Mouse (Mus musculus) heart, embryonic 14.5 days (tissue): ENCODE data around the gene Xxylt1. TPM values are rescaled to one million over a fixed set of nuclear protein-coding genes. Genes with fewer than 3 reads are reported as not detected.
A peak's percentile ranks its signal among the peaks of the same experiment; 100 is the strongest.

ENCODE experiments used
- ATAC-seq: fragments of 200-750 bp; cut with Nextera tagmentation; 2 replicates; pipeline ENCODE4 v1.8.0; 2017; ENCODE audit warnings: low read depth, moderate TSS enrichment; ENCODE audit not compliant: insufficient number of reproducible peaks, insufficient read depth, low FRiP score
- H3K27ac ChIP-seq, 2 experiments: fragments of 200-500 bp in 1 of 2; fragments of 300-500 bp in 1 of 2; sonication (generic) in 1 of 2; replicated peaks in 1 of 2; 2 replicates each; pipeline ENCODE4 v1.5.1; 2012 to 2014; ENCODE audit warnings: low read depth in 2 of 2, low read length in 2 of 2, control low read depth in 1 of 2, mild to moderate bottlenecking in 1 of 2, mixed read lengths in 1 of 2; ENCODE audit not compliant: control insufficient read depth in 1 of 2, insufficient read depth in 1 of 2
- H3K27me3 ChIP-seq: fragments of 300-500 bp; sonication (generic); 2 replicates; pipeline ENCODE4 v1.6.1; 2014; ENCODE audit warnings: mild to moderate bottlenecking, low read length, control low read depth; ENCODE audit not compliant: control insufficient read depth, insufficient read depth
- H3K36me3 ChIP-seq: fragments of 300-500 bp; sonication (generic); 2 replicates; pipeline ENCODE4 v1.6.1; 2014; ENCODE audit warnings: mild to moderate bottlenecking, control low read depth, low read length, mixed read lengths; ENCODE audit not compliant: control insufficient read depth, insufficient read depth
- H3K4me1 ChIP-seq, 2 experiments: fragments of 200-500 bp in 1 of 2; fragments of 300-500 bp in 1 of 2; sonication (generic) in 1 of 2; 2 replicates each; pipeline ENCODE4 v1.6.1; 2012 to 2014; ENCODE audit warnings: low read length in 2 of 2, control low read depth in 1 of 2, mixed read lengths in 1 of 2; ENCODE audit not compliant: control insufficient read depth in 2 of 2, insufficient read depth in 2 of 2
- H3K4me2 ChIP-seq: fragments of 300-500 bp; sonication (generic); 2 replicates; pipeline ENCODE4 v1.6.1; 2014; ENCODE audit warnings: mild to moderate bottlenecking, low read length
- H3K4me3 ChIP-seq, 2 experiments: fragments of 200-500 bp in 1 of 2; fragments of 300-500 bp in 1 of 2; sonication (generic) in 1 of 2; 2 replicates each; pipeline ENCODE4 v1.5.1; 2012 to 2014; ENCODE audit warnings: low read length in 2 of 2, mild to moderate bottlenecking in 2 of 2, control low read depth in 1 of 2, low read depth in 1 of 2, moderate library complexity in 1 of 2; ENCODE audit not compliant: control insufficient read depth in 1 of 2, insufficient read depth in 1 of 2
- H3K9ac ChIP-seq: fragments of 300-500 bp; sonication (generic); 2 replicates; pipeline ENCODE4 v1.6.1; 2014; ENCODE audit warnings: mild to moderate bottlenecking, low read length
- H3K9me3 ChIP-seq: fragments of 300-500 bp; sonication (generic); 2 replicates; pipeline ENCODE4 v1.6.1; 2016; ENCODE audit warnings: low read length, control low read depth; ENCODE audit not compliant: control insufficient read depth
- WGBS: fragments of 180-500 bp; shearing (Covaris S2); extraction: QIAGEN DNeasy Blood & Tissue Kit; methylation state at CpG from one replicate; pipeline ENCODE4 v1.1.7; 2014; 5-methylcytosine and 5-hydroxymethylcytosine counted together
- polyA plus RNA-seq: library from polyadenylated mRNA; unstranded; fragments of >200 nt; fragmentation: Nextera tagmentation; extraction: Ambion mirVana; gene quantifications from 2 replicates; pipeline ENCODE4 v1.2.1, GENCODE M21; 2014

Gene Xxylt1
- polyA plus RNA-seq, 1 experiment from 2014 or later = 12.2 TPM

GRCm38 (mm10) chr16:31037431-31037830 lies 43.8 kb downstream of the Xxylt1 start:
- Histone ChIP-seq H3K4me1 (peaks cover 16 to 25% of the 10 kb centered on the region in 2 experiments), H3K27ac (no peak overlapping the region), H3K9me3 (0 out of 2 replicates have a peak, but pooled peaks cover 3% of the 10 kb centered on the region), H3K9ac (no peak overlapping the region), H3K4me2 (no peak overlapping the region), H3K36me3 (no peaks in the 10 kb centered on the region), H3K27me3 (no peaks in the 10 kb centered on the region), H3K4me3 (no peak overlapping the region)
- 90% methylated on average over 1 of the region's 1 CpGs for WGBS
- no peak for ATAC-seq

- WGBS = 82% methylated on average over 8 of the region's 8 CpGs
- H3K9me3 ChIP-seq = 0 out of 2 replicates have a peak, but pooled peaks cover 3% of the 10 kb centered on the region
- no peak for ATAC-seq
Observed at GRCm38 (mm10) chr16:31035651-31036245, 45.5 kb downstream of the Xxylt1 start.

GRCm38 (mm10) chr16:31035235-31035634 lies 46.0 kb downstream of the Xxylt1 start:
- Histone ChIP-seq H3K9ac (peak overlapping the region; percentile 27; the same call in 1 of the 2 replicates), H3K36me3 (no peaks in the 10 kb centered on the region), H3K9me3 (0 out of 2 replicates have a peak, but pooled peaks cover 3% of the 10 kb centered on the region), H3K27ac (peak overlapping the region; percentile 7 to 36; a peak in 3 of 4 replicates), H3K4me2 (0 out of 2 replicates have a peak overlapping the region, but pooled peaks have one; percentile 0), H3K4me1 (peaks cover 21 to 29% of the 10 kb centered on the region in 2 experiments), H3K4me3 (no peak overlapping the region), H3K27me3 (no peaks in the 10 kb centered on the region)
- no peak for ATAC-seq
- WGBS = 39% methylated on average over 7 of the region's 7 CpGs

More at GRCm38 (mm10) chr16:31035651-31036245, 45.5 kb downstream of the Xxylt1 start:
- no peak overlapping the region for H3K4me3 ChIP-seq
- H3K4me1 ChIP-seq = peaks cover 21 to 29% of the 10 kb centered on the region in 2 experiments
- no peak overlapping the region for H3K4me2 ChIP-seq
- no peak overlapping the region for H3K9ac ChIP-seq
- no peaks in the 10 kb centered on the region for H3K27me3 ChIP-seq
- H3K27ac ChIP-seq = no peak overlapping the region; a peak in 1 of 4 replicates
- no peaks in the 10 kb centered on the region for H3K36me3 ChIP-seq

- Histone ChIP-seq H3K9ac (no peak overlapping the region), H3K4me1 (peaks cover 24 to 32% of the 10 kb centered on the region in 2 experiments), H3K36me3 (no peaks in the 10 kb centered on the region), H3K9me3 (0 out of 2 replicates have a peak, but pooled peaks cover 3% of the 10 kb centered on the region), H3K27me3 (no peaks in the 10 kb centered on the region), H3K4me2 (no peak overlapping the region), H3K4me3 (no peak overlapping the region), H3K27ac (no peak overlapping the region)
- ATAC-seq = no peak
- 87% methylated on average over 3 of the region's 3 CpGs for WGBS
Observed at GRCm38 (mm10) chr16:31034051-31034450, 47.2 kb downstream of the Xxylt1 start.

- Histone ChIP-seq H3K36me3 (no peaks in the 10 kb centered on the region), H3K4me3 (no peak overlapping the region), H3K9me3 (no peaks in the 10 kb centered on the region), H3K9ac (no peak overlapping the region), H3K4me1 (peaks cover 23 to 27% of the 10 kb centered on the region in 2 experiments), H3K27me3 (no peaks in the 10 kb centered on the region), H3K4me2 (no peak overlapping the region), H3K27ac (peak overlapping the region; percentile 14 to 55; a peak in 2 of 4 replicates)
- 53% methylated on average over 11 of the region's 11 CpGs for WGBS
- no peak; the same call in 1 of the 2 replicates for ATAC-seq
Observed at GRCm38 (mm10) chr16:31029739-31030485, 51.3 kb downstream of the Xxylt1 start.

GRCm38 (mm10) chr16:31027675-31028074 lies 53.6 kb downstream of the Xxylt1 start:
- Histone ChIP-seq H3K4me1 (peaks cover 19 to 22% of the 10 kb centered on the region in 2 experiments), H3K4me3 (no peak overlapping the region), H3K36me3 (no peaks in the 10 kb centered on the region), H3K27me3 (no peaks in the 10 kb centered on the region), H3K9ac (no peak overlapping the region), H3K4me2 (no peak overlapping the region), H3K9me3 (no peaks in the 10 kb centered on the region), H3K27ac (peak overlapping the region in 1 of 2 experiments; percentile 57; a peak in 1 of 4 replicates)
- ATAC-seq = no peak

- 87% methylated on average over 7 of the region's 7 CpGs for WGBS
- H3K9me3 ChIP-seq = no peaks in the 10 kb centered on the region
- peaks cover 29 to 34% of the 10 kb centered on the region in 2 experiments for H3K4me1 ChIP-seq
- H3K4me2 ChIP-seq = no peak overlapping the region
- H3K27me3 ChIP-seq = no peaks in the 10 kb centered on the region
- H3K27ac ChIP-seq = no peak overlapping the region
- H3K4me3 ChIP-seq = no peak overlapping the region
- no peak overlapping the region for H3K9ac ChIP-seq
- ATAC-seq = no peak
- H3K36me3 ChIP-seq = no peaks in the 10 kb centered on the region
Observed at GRCm38 (mm10) chr16:31025516-31025915, 55.7 kb downstream of the Xxylt1 start.
